Mouse (Mus musculus) MEL (cell line): ENCODE results near the gene Cdiptos. TPM values are rescaled to one million over a fixed set of nuclear protein-coding genes. Genes with fewer than 3 reads are reported as not detected.

ENCODE experiments used
- DNase-seq: peaks from one replicate; pipeline ENCODE4 v3.0.0; 2011; ENCODE audit warnings: low read depth, low spot score
- H3K27ac ChIP-seq: 2 replicates; pipeline ENCODE4 v1.5.1; 2012; ENCODE audit warnings: low read depth, mild to moderate bottlenecking, control low read depth, low read length, moderate library complexity; ENCODE audit not compliant: control insufficient read depth
- H3K27me3 ChIP-seq, 2 experiments: fragments of 150-350 bp in 1 of 2; sonication (generic) in 1 of 2; 2 replicates each; pipeline ENCODE4 v1.6.1; 2012; ENCODE audit warnings: low read length in 2 of 2, mild to moderate bottlenecking in 2 of 2, improper control_type of control experiment in 1 of 2, moderate library complexity in 1 of 2; ENCODE audit not compliant: insufficient read depth in 2 of 2, control insufficient read depth in 1 of 2
- H3K36me3 ChIP-seq, 2 experiments: 2 replicates each; pipeline ENCODE4 v1.6.1; 2012 to 2014; ENCODE audit warnings: low read length in 2 of 2, improper control_type of control experiment in 1 of 2, inconsistent platforms in 1 of 2, mild to moderate bottlenecking in 1 of 2; ENCODE audit not compliant: insufficient read depth in 2 of 2, control insufficient read depth in 1 of 2
- H3K4me1 ChIP-seq, 2 experiments: fragments of 150-350 bp in 1 of 2; sonication (generic) in 1 of 2; 2 replicates each; pipeline ENCODE4 v1.6.1; 2012; ENCODE audit warnings: low read length in 2 of 2, improper control_type of control experiment in 1 of 2, mild to moderate bottlenecking in 1 of 2; ENCODE audit not compliant: insufficient read depth in 2 of 2, control insufficient read depth in 1 of 2
- H3K4me3 ChIP-seq, 2 experiments: fragments of 150-350 bp in 1 of 2; sonication (generic) in 1 of 2; 2 replicates each; pipeline ENCODE4 v1.5.1; 2012; ENCODE audit warnings: low read depth in 2 of 2, low read length in 2 of 2, mild to moderate bottlenecking in 2 of 2, moderate library complexity in 2 of 2, control low read depth in 1 of 2, improper control_type of control experiment in 1 of 2; ENCODE audit not compliant: control insufficient read depth in 1 of 2, insufficient read depth in 1 of 2
- H3K79me2 ChIP-seq: 2 replicates; pipeline ENCODE4 v1.6.1; 2012; ENCODE audit warnings: mild to moderate bottlenecking, low read length, moderate library complexity; ENCODE audit not compliant: control insufficient read depth, poor library complexity, insufficient read depth
- H3K9ac ChIP-seq: 2 replicates; pipeline ENCODE4 v1.6.1; 2012; ENCODE audit warnings: low read depth, mild to moderate bottlenecking, control low read depth, low read length, moderate library complexity; ENCODE audit not compliant: control insufficient read depth, poor library complexity, severe bottlenecking
- H3K9me3 ChIP-seq: fragments of 150-350 bp; sonication (generic); replicated peaks from 2 replicates; pipeline ENCODE4 v1.6.1; 2012; ENCODE audit warnings: mild to moderate bottlenecking, low read length, improper control_type of control experiment, moderate library complexity; ENCODE audit not compliant: insufficient read depth
- E2F4 ChIP-seq: IDR thresholded peaks from 2 replicates; pipeline ENCODE4 v1.6.1; 2011; ENCODE audit warnings: low read depth, low read length, improper control_type of control experiment, borderline replicate concordance
- MAX ChIP-seq: IDR thresholded peaks from 2 replicates; pipeline ENCODE4 v1.6.1; 2011; ENCODE audit warnings: low read length, improper control_type of control experiment
- MAZ ChIP-seq: IDR thresholded peaks from 2 replicates; pipeline ENCODE4 v1.6.1; 2012; ENCODE audit warnings: low read depth, mild to moderate bottlenecking, inconsistent platforms, low read length, improper control_type of control experiment
- MXI1 ChIP-seq: IDR thresholded peaks from 2 replicates; pipeline ENCODE4 v1.6.1; 2011; ENCODE audit warnings: mild to moderate bottlenecking, low read depth, low read length, improper control_type of control experiment
- ZNF384 ChIP-seq: IDR thresholded peaks from 2 replicates; pipeline ENCODE4 v1.6.1; 2012; ENCODE audit warnings: low read depth, mild to moderate bottlenecking, inconsistent platforms, low read length, improper control_type of control experiment
- polyA plus RNA-seq, 2 experiments: library from polyadenylated mRNA; stranded (reverse) in 1 of 2; unstranded in 1 of 2; fragments of >175 nt in 1 of 2; fragments of >200 nt in 1 of 2; gene quantifications; 2 replicates each; pipeline versions ENCODE4 v1.2.1 to v1.2.4; 2012; ENCODE audit warnings: low replicate concordance in 2 of 2, low read depth in 1 of 2; ENCODE audit not compliant: insufficient read length in 2 of 2, insufficient read depth in 1 of 2, missing spikeins in 1 of 2
- total RNA-seq: library from RNA; depleted of rRNA; stranded (reverse); fragments of 300-350 nt; gene quantifications from 2 replicates; pipeline ENCODE4 v1.2.3, GENCODE M21; 2012; rRNA removed

Cdiptos gene
- total and polyA plus RNA-seq, 3 experiments, result 0.35 to 1.8 TPM; not detected in 1

DNA sequence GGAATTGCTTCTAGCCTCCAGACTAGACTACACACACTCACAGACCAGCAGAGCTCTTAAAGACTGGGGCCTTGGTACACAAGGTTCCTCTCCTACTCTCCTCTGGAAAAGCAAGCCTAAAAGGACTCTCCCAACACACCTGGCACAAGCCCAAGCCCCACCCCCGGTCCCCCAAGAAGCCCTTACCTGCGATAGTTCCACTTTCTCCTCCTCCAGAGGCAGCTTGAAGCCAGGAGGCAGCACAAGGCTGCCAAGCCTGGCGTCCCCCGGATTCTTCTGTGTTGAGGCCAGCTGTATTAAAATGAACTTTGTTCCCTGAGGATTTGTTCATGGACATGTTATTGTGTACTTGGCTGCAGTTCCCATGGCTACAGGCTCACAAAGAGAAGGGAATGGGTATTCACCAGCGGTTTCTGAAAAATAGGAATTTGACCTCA is 53.3 kb downstream of the Cdiptos start, which contains the start of gene Tmem219:
TSS of gene Tmem219 (minus strand) at position 294 of the 437 bp plus-strand sequence.
- H3K36me3 ChIP-seq, result peaks cover 0 to 18% of the 10 kb centered on the region in 2 experiments; a peak in 2 of 4 replicates
- no peaks in the 10 kb centered on the region for H3K79me2 ChIP-seq
- no peaks in the 10 kb centered on the region for H3K27me3 ChIP-seq
- H3K4me1 ChIP-seq, result peaks cover 15 to 22% of the 10 kb centered on the region in 2 experiments
- TF ChIP-seq MAZ (no peak), ZNF384 (no peak), MXI1 (no peak), E2F4 (no peak), MAX (no peak)
- no peak within 1 kb of the TSS for H3K4me3 ChIP-seq
- H3K27ac ChIP-seq, result no peak within 1 kb of the TSS
- DNase-seq, result no peak
- no peaks in the 10 kb centered on the region for H3K9me3 ChIP-seq
- H3K9ac ChIP-seq, result no peak within 1 kb of the TSS

Other genes with a start within 250 kb of the Cdiptos start
- gene Mapk3, start 216.5 kb downstream of the Cdiptos start, total RNA-seq, result 5.2 and 7.1 TPM in 2 replicates
- gene Mapk3, start 216.5 kb downstream of the Cdiptos start, polyA plus RNA-seq, result 10 to 100 TPM in 1 of 2 experiments, not detected in 1; 45.1 TPM
- gene Gdpd3, start 209.8 kb downstream of the Cdiptos start, total RNA-seq, result 12.6 and 12.7 TPM in 2 replicates
- gene Gdpd3, start 209.8 kb downstream of the Cdiptos start, polyA plus RNA-seq, result 10 to 100 TPM in 1 of 2 experiments, not detected in 1; 13.0 TPM
- gene Ypel3, start 199.1 kb downstream of the Cdiptos start, total RNA-seq, result 2.1 and 2.7 TPM in 2 replicates
- 10 to 100 TPM in 1 of 2 experiments, not detected in 1; 12.6 TPM for gene Ypel3, start 199.1 kb downstream of the Cdiptos start, polyA plus RNA-seq
- gene Tbx6, start 194.6 kb downstream of the Cdiptos start, total RNA-seq, result 0.12 and 0.13 TPM in 2 replicates
- gene Tbx6, start 194.6 kb downstream of the Cdiptos start, polyA plus RNA-seq, result under 1 TPM in 1 of 2 experiments, not detected in 1; 0.15 TPM
- gene Ppp4c, start 183.6 kb downstream of the Cdiptos start, total RNA-seq, result 255 and 257 TPM in 2 replicates
- 100 to 1,000 TPM; 265 to 540 TPM for gene Ppp4c, start 183.6 kb downstream of the Cdiptos start, polyA plus RNA-seq
- gene Fam57b, start 178.4 kb downstream of the Cdiptos start, total RNA-seq, result 1.7 TPM in 2 replicates
- gene Fam57b, start 178.4 kb downstream of the Cdiptos start, polyA plus RNA-seq, result under 1 TPM in 1 of 2 experiments, not detected in 1; 0.50 TPM
- not detected in 2 replicates for gene 4930451I11Rik, start 144.5 kb downstream of the Cdiptos start, total RNA-seq
- gene 4930451I11Rik, start 144.5 kb downstream of the Cdiptos start, polyA plus RNA-seq, result not detected
- 1.6 and 2.3 TPM in 2 replicates for gene Doc2a, start 128.7 kb downstream of the Cdiptos start, total RNA-seq
- not detected for gene Doc2a, start 128.7 kb downstream of the Cdiptos start, polyA plus RNA-seq
- 44.0 and 55.6 TPM in 2 replicates for gene Hirip3, start 114.1 kb downstream of the Cdiptos start, total RNA-seq
- 100 to 1,000 TPM in 1 of 2 experiments, not detected in 1; 137 TPM for gene Hirip3, start 114.1 kb downstream of the Cdiptos start, polyA plus RNA-seq
- 77.1 and 93.0 TPM in 2 replicates for gene Ino80e, start 113.7 kb downstream of the Cdiptos start, total RNA-seq
- 100 to 1,000 TPM; 189 to 476 TPM for gene Ino80e, start 113.7 kb downstream of the Cdiptos start, polyA plus RNA-seq
- gene Taok2, start 91.4 kb downstream of the Cdiptos start, total RNA-seq, result 26.2 and 34.2 TPM in 2 replicates
- gene Taok2, start 91.4 kb downstream of the Cdiptos start, polyA plus RNA-seq, result 10 to 100 TPM; 29.0 to 52.3 TPM
- 18.0 and 18.8 TPM in 2 replicates for gene Tmem219, start 53.2 kb downstream of the Cdiptos start, total RNA-seq
- gene Tmem219, start 53.2 kb downstream of the Cdiptos start, polyA plus RNA-seq, result 10 to 100 TPM in 1 of 2 experiments, not detected in 1; 34.5 TPM
- gene Kctd13, start 47.2 kb downstream of the Cdiptos start, total RNA-seq, result 17.7 and 18.1 TPM in 2 replicates
- 10 to 100 TPM in 1 of 2 experiments, not detected in 1; 26.2 TPM for gene Kctd13, start 47.2 kb downstream of the Cdiptos start, polyA plus RNA-seq
- gene Asphd1, start 26.5 kb downstream of the Cdiptos start, total RNA-seq, result 0.15 TPM in 1 of 2 replicates, not detected in the other
- gene Asphd1, start 26.5 kb downstream of the Cdiptos start, polyA plus RNA-seq, result under 1 TPM in 1 of 2 experiments, not detected in 1; 0.74 TPM
- gene Sez6l2, start 25.5 kb downstream of the Cdiptos start, total RNA-seq, result 0.49 and 2.0 TPM in 2 replicates
- gene Sez6l2, start 25.5 kb downstream of the Cdiptos start, polyA plus RNA-seq, result 1 to 10 TPM in 1 of 2 experiments, not detected in 1; 6.1 TPM
- 72.5 and 98.4 TPM in 2 replicates for gene Cdipt, start 184 bp downstream of the Cdiptos start, total RNA-seq
- gene Cdipt, start 184 bp downstream of the Cdiptos start, polyA plus RNA-seq, result 100 to 1,000 TPM in 1 of 2 experiments, not detected in 1; 151 TPM
- gene Mvp, start 38.5 kb upstream of the Cdiptos start, total RNA-seq, result 19.4 and 19.8 TPM in 2 replicates
- gene Mvp, start 38.5 kb upstream of the Cdiptos start, polyA plus RNA-seq, result 10 to 100 TPM in 1 of 2 experiments, not detected in 1; 20.6 TPM
- 0.39 TPM in 1 of 2 replicates, not detected in the other for gene Pagr1b, start 40.4 kb upstream of the Cdiptos start, total RNA-seq
- gene Pagr1b, start 40.4 kb upstream of the Cdiptos start, polyA plus RNA-seq, result 1 to 10 TPM in 1 of 2 experiments, not detected in 1; 4.5 TPM
- gene Pagr1a, start 41.3 kb upstream of the Cdiptos start, total RNA-seq, result 55.4 and 60.2 TPM in 2 replicates
- 10 to 100 TPM in 1 of 2 experiments, not detected in 1; 85.9 TPM for gene Pagr1a, start 41.3 kb upstream of the Cdiptos start, polyA plus RNA-seq
- gene Gm42742, start 45.0 kb upstream of the Cdiptos start, total RNA-seq, result 13.8 and 20.5 TPM in 2 replicates
- 10 to 100 TPM in 1 of 2 experiments, not detected in 1; 27.2 TPM for gene Gm42742, start 45.0 kb upstream of the Cdiptos start, polyA plus RNA-seq
- 0.12 and 0.13 TPM in 2 replicates for gene Prrt2, start 45.1 kb upstream of the Cdiptos start, total RNA-seq
- gene Prrt2, start 45.1 kb upstream of the Cdiptos start, polyA plus RNA-seq, result 1 to 10 TPM in 1 of 2 experiments, not detected in 1; 1.4 TPM
- gene Maz, start 50.9 kb upstream of the Cdiptos start, total RNA-seq, result 231 and 234 TPM in 2 replicates
- gene Maz, start 50.9 kb upstream of the Cdiptos start, polyA plus RNA-seq, result 100 to 1,000 TPM in 1 of 2 experiments, not detected in 1; 540 TPM
- 57.7 and 75.7 TPM in 2 replicates for gene Kif22, start 66.4 kb upstream of the Cdiptos start, total RNA-seq
- gene Kif22, start 66.4 kb upstream of the Cdiptos start, polyA plus RNA-seq, result 100 to 1,000 TPM; 119 to 298 TPM
- gene Zg16, start 111.2 kb upstream of the Cdiptos start, total RNA-seq, result 57.1 and 89.3 TPM in 2 replicates
- 10 to 100 TPM in 1 of 2 experiments, not detected in 1; 50.4 TPM for gene Zg16, start 111.2 kb upstream of the Cdiptos start, polyA plus RNA-seq
- 51.1 and 54.9 TPM in 2 replicates for gene AI467606, start 115.3 kb upstream of the Cdiptos start, total RNA-seq
- gene AI467606, start 115.3 kb upstream of the Cdiptos start, polyA plus RNA-seq, result 100 to 1,000 TPM in 1 of 2 experiments, 10 to 100 TPM in 1; 79.4 to 101 TPM
- 2.5 and 2.7 TPM in 2 replicates for gene Qprt, start 146.1 kb upstream of the Cdiptos start, total RNA-seq
- gene Qprt, start 146.1 kb upstream of the Cdiptos start, polyA plus RNA-seq, result 1 to 10 TPM in 1 of 2 experiments, not detected in 1; 3.7 TPM
- 169 and 182 TPM in 2 replicates for gene Spn, start 161.7 kb upstream of the Cdiptos start, total RNA-seq
- gene Spn, start 161.7 kb upstream of the Cdiptos start, polyA plus RNA-seq, result 100 to 1,000 TPM; 135 to 184 TPM
- gene Cd2bp2, start 220.0 kb upstream of the Cdiptos start, total RNA-seq, result 55.6 and 64.8 TPM in 2 replicates
- gene Cd2bp2, start 220.0 kb upstream of the Cdiptos start, polyA plus RNA-seq, result 10 to 100 TPM in 1 of 2 experiments, not detected in 1; 56.7 TPM
- 37.4 and 43.3 TPM in 2 replicates for gene Tbc1d10b, start 232.4 kb upstream of the Cdiptos start, total RNA-seq
- 10 to 100 TPM in 1 of 2 experiments, not detected in 1; 70.3 TPM for gene Tbc1d10b, start 232.4 kb upstream of the Cdiptos start, polyA plus RNA-seq
- gene Mylpf, start 232.8 kb upstream of the Cdiptos start, total RNA-seq, result 8.3 and 11.2 TPM in 2 replicates
- gene Mylpf, start 232.8 kb upstream of the Cdiptos start, polyA plus RNA-seq, result 1 to 10 TPM in 1 of 2 experiments, not detected in 1; 9.1 TPM